Mouse (Mus musculus) stomach, embryonic 16.5 days (tissue): ENCODE measurements around the gene Slc1a5. TPM values are rescaled to one million over a fixed set of nuclear protein-coding genes. Genes with fewer than 3 reads are reported as not detected.

ENCODE experiments used
- ATAC-seq: fragments of 200-750 bp; cut with Nextera tagmentation; 2 replicates; pipeline ENCODE4 v1.8.0; 2017; ENCODE audit warnings: moderate number of reproducible peaks, moderate TSS enrichment; ENCODE audit not compliant: insufficient read depth, low FRiP score
- H3K27ac ChIP-seq: fragments of 300-500 bp; sonication (generic); 2 replicates; pipeline ENCODE4 v1.5.1; 2014; ENCODE audit warnings: low read length
- H3K27me3 ChIP-seq: fragments of 300-500 bp; sonication (generic); 2 replicates; pipeline ENCODE4 v1.6.1; 2014; ENCODE audit warnings: low read length, control low read depth, mixed read lengths; ENCODE audit not compliant: control insufficient read depth, insufficient read depth
- H3K36me3 ChIP-seq: fragments of 300-500 bp; sonication (generic); 2 replicates; pipeline ENCODE4 v1.6.1; 2014; ENCODE audit warnings: low read length; ENCODE audit not compliant: control insufficient read depth, insufficient read depth
- H3K4me1 ChIP-seq: fragments of 300-500 bp; sonication (generic); 2 replicates; pipeline ENCODE4 v1.6.1; 2014; ENCODE audit warnings: low read length, control low read depth, mixed read lengths; ENCODE audit not compliant: control insufficient read depth, insufficient read depth
- H3K4me2 ChIP-seq: fragments of 300-500 bp; sonication (generic); 2 replicates; pipeline ENCODE4 v1.6.1; 2014; ENCODE audit warnings: low read depth, low read length, mixed read lengths
- H3K4me3 ChIP-seq: fragments of 300-500 bp; sonication (generic); replicated peaks from 2 replicates; pipeline ENCODE4 v1.5.1; 2014; ENCODE audit warnings: mild to moderate bottlenecking, low read length
- H3K9ac ChIP-seq: fragments of 300-500 bp; sonication (generic); 2 replicates; pipeline ENCODE4 v1.6.1; 2014; ENCODE audit warnings: low read length
- H3K9me3 ChIP-seq: fragments of 300-500 bp; sonication (generic); replicated peaks from 2 replicates; pipeline ENCODE4 v1.6.1; 2016; ENCODE audit warnings: low read length, control low read depth; ENCODE audit not compliant: control insufficient read depth
- WGBS: fragments of 180-500 bp; shearing (Covaris S2); extraction: QIAGEN DNeasy Blood & Tissue Kit; methylation state at CpG from one replicate; pipeline ENCODE4 v1.1.7; 2014; 5-methylcytosine and 5-hydroxymethylcytosine counted together
- polyA plus RNA-seq: library from polyadenylated mRNA; unstranded; fragments of >200 nt; fragmentation: Nextera tagmentation; extraction: Ambion mirVana; gene quantifications from 2 replicates; pipeline ENCODE4 v1.2.1, GENCODE M21; 2015

Gene Slc1a5
- polyA plus RNA-seq, 1 experiment from 2014 or later, result 46.6 TPM

GRCm38 (mm10) chr7:16752016-16752415 lies 29.1 kb upstream of the Slc1a5 start:
- H3K4me3 ChIP-seq, result no peak overlapping the region
- 75% methylated on average over 12 of the region's 12 CpGs for WGBS
- no peak for ATAC-seq
- no peaks in the 10 kb centered on the region for H3K9me3 ChIP-seq
- no peaks in the 10 kb centered on the region for H3K36me3 ChIP-seq
- H3K27ac ChIP-seq, result no peak overlapping the region
- H3K4me1 ChIP-seq, result no peaks in the 10 kb centered on the region
- H3K4me2 ChIP-seq, result no peak overlapping the region
- no peaks in the 10 kb centered on the region for H3K27me3 ChIP-seq
- no peak overlapping the region for H3K9ac ChIP-seq

DNA sequence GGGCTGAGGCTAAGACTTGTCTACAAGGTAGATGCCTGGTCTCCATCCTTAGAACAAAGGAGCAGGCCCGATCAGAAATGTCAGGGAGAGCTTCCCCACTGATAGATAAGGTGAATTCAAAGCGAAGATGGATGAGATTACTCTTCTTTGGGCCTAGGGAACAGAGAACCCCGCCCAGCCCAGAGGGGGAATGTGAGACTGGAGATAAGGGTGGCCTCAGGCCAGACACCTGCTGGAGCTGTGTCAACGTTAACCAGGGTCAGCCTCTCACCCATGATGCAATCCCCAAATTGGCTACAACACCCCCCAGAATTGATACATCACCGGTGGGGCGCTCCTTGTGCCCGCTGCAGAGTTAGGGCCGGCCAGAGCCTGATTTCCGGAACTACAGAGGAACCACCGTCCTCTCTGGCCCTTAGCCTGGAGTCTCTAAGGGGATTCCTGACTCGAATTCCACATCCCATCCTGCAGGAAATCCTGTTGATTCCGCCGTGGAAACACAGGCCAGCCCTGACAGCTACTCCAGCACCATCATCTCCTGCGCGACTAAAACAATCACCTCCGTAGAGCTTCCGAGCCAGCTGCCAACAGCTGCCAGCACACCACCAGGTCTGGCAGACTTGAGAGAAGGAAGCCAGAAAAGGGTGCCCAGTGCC lies 25.6 kb upstream of the Slc1a5 start:
- no peak overlapping the region for H3K4me3 ChIP-seq
- no peak overlapping the region for H3K4me2 ChIP-seq
- ATAC-seq, result no peak
- no peak overlapping the region for H3K27ac ChIP-seq
- 46% methylated on average over 17 of the region's 17 CpGs for WGBS
- peaks cover 8% of the 10 kb centered on the region; the same call in 1 of the 2 replicates for H3K4me1 ChIP-seq
- no peaks in the 10 kb centered on the region for H3K27me3 ChIP-seq
- no peaks in the 10 kb centered on the region for H3K36me3 ChIP-seq
- H3K9me3 ChIP-seq, result no peaks in the 10 kb centered on the region
- H3K9ac ChIP-seq, result no peak overlapping the region

DNA sequence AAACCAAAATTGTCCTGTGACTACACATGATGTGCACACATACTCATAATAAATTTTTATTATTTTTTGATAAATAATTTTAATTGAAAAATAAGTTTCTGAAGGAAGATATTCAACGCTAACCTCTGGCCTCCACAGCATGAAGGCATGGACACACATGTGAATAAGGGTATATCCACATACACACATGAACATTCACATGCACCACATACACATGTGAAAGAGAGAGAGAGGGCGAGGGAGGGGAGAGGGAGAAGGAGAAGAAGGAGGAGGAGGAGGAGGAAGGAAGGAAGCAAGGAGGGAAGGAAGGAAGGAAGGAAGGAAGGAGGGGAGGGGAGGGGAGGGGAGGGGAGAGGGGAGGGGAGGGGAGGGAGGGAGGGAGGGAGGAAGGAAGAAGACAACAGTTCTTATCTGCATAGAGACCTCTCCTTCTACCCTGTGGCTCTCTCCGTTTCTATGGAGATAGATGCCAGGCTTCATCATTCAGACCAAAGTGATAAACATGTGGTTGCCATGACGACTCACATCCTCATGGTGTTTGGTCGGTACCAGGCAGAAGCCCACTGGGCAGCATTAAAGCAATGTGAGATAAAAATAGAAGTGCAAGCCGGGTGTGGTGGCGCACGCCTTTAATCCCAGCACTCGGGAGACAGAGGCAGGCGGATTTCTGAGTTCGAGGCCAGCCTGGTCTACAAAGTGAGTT lies 22.1 kb upstream of the Slc1a5 start:
- peaks cover 17% of the 10 kb centered on the region for H3K4me1 ChIP-seq
- no peaks in the 10 kb centered on the region for H3K36me3 ChIP-seq
- no peak overlapping the region for H3K27ac ChIP-seq
- H3K4me2 ChIP-seq, result no peak overlapping the region
- no peak overlapping the region for H3K4me3 ChIP-seq
- 69% methylated on average over 10 of the region's 11 CpGs for WGBS
- H3K9ac ChIP-seq, result no peak overlapping the region
- H3K9me3 ChIP-seq, result no peaks in the 10 kb centered on the region
- no peaks in the 10 kb centered on the region for H3K27me3 ChIP-seq
- ATAC-seq, result no peak

- Histone ChIP-seq H3K4me1 (peaks cover 17% of the 10 kb centered on the region), H3K9ac (no peak overlapping the region), H3K27me3 (no peaks in the 10 kb centered on the region), H3K4me3 (no peak overlapping the region), H3K36me3 (no peaks in the 10 kb centered on the region), H3K4me2 (no peak overlapping the region), H3K9me3 (no peaks in the 10 kb centered on the region), H3K27ac (peak overlapping the region; percentile 91; the same call in 1 of the 2 replicates)
- peak; percentile 57; the same call in 1 of the 2 replicates for ATAC-seq
- WGBS, result 21% methylated on average over 8 of the region's 8 CpGs
These were observed 20.8 kb upstream of the Slc1a5 start for GRCm38 (mm10) chr7:16760292-16760691.

- peaks cover 17% of the 10 kb centered on the region for H3K4me1 ChIP-seq
- H3K36me3 ChIP-seq, result no peaks in the 10 kb centered on the region
- peak overlapping the region; percentile 32; the same call in 1 of the 2 replicates for H3K9ac ChIP-seq
- H3K4me3 ChIP-seq, result no peak overlapping the region
- peak overlapping the region; percentile 91 for H3K27ac ChIP-seq
- H3K4me2 ChIP-seq, result peak overlapping the region; percentile 31; the same call in 1 of the 2 replicates
- ATAC-seq, result peak; percentile 79
- WGBS, result 35% methylated on average over 10 of the region's 10 CpGs
- H3K9me3 ChIP-seq, result no peaks in the 10 kb centered on the region
- H3K27me3 ChIP-seq, result no peaks in the 10 kb centered on the region
These were observed 20.1 kb upstream of the Slc1a5 start for GRCm38 (mm10) chr7:16761005-16761481.

DNA sequence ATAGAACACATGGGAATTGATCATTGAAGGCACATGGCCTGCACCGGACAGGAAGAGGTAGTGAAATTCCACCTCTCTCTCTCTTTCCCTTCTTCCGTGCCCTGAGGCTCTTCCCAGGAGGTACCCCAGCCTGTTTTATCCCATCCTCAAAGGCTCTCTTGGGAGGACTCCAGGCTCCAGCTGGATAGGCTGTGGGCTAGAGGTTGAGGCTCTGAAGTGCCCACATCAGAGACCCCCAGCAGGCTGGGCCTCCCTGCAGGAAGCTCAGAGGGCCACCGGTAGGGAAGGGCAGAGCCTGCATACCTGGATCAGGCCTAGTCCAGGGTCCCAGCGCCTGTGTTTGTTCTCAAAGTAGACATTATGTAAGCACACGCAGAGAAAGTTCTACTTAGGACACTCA lies 19.5 kb upstream of the Slc1a5 start:
- no peak overlapping the region for H3K4me2 ChIP-seq
- H3K4me1 ChIP-seq, result peaks cover 17% of the 10 kb centered on the region
- peak; percentile 18; the same call in 1 of the 2 replicates for ATAC-seq
- H3K36me3 ChIP-seq, result no peaks in the 10 kb centered on the region
- H3K4me3 ChIP-seq, result no peak overlapping the region
- no peaks in the 10 kb centered on the region for H3K27me3 ChIP-seq
- H3K27ac ChIP-seq, result peak overlapping the region; percentile 81
- WGBS, result 46% methylated on average over 5 of the region's 5 CpGs
- H3K9me3 ChIP-seq, result no peaks in the 10 kb centered on the region
- H3K9ac ChIP-seq, result no peak overlapping the region

DNA sequence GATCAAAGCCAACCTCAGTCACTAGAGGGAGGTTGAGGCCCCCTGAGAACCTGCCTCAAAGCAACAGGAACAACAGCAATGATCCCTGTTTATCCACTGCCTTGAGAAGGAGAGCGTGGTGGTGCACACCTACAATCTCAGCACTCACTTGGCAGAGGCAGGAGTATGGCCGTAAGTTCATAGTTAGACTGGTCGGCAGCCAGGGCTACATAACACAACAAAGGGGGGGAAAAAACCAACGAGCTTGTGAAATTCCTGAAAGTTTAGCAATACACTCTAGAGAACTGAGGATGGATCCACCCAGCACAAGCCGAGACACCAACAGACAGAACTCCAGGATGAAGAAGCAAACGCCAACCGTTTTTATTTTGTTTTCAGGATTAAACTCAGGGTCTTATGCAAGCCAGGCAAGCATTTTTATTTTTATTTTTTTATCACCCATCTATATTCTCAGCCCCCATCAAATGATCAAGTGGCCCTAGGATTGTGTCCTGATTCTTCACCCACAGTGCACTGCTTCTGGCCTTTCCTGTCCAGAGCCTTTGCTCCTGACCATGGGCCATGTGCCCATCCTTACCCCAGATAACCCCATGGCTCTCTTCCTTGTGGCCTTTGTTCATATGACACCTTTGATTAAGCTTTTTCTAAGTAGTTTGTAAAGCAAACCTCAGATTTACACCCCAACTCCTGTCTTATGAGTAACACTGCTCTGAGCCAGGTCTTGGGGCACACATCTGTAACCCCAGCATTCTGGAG lies 17.5 kb upstream of the Slc1a5 start:
- Histone ChIP-seq H3K4me1 (peaks cover 17% of the 10 kb centered on the region), H3K36me3 (no peaks in the 10 kb centered on the region), H3K27ac (no peak overlapping the region), H3K9me3 (no peaks in the 10 kb centered on the region), H3K4me3 (no peak overlapping the region), H3K9ac (no peak overlapping the region), H3K27me3 (no peaks in the 10 kb centered on the region), H3K4me2 (no peak overlapping the region)
- ATAC-seq, result no peak
- WGBS, result 78% methylated on average over 7 of the region's 7 CpGs

DNA sequence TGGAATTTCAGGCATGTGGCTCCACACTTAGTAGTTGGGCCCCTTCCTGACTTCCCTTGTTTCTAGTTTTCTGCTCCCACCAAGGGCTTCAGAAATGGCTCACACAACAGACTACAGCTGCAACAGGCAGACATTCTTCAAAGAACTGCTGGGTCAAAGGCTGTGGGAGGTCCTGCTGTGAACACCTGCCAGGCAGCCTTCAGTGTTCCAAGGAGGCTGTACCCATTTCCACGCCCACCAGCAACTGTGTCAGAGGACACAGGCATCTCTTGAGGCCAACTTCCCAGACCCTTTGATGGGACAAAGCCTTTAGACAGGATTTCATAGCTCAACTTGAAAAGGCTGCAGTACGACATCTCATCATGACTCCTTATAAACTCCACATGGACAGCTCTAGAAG lies 14.7 kb upstream of the Slc1a5 start:
- ATAC-seq, result no peak
- H3K9me3 ChIP-seq, result no peaks in the 10 kb centered on the region

GRCm38 (mm10) chr7:16775888-16776287 lies 5.3 kb upstream of the Slc1a5 start:
- H3K27me3 ChIP-seq, result no peaks in the 10 kb centered on the region
- H3K27ac ChIP-seq, result no peak overlapping the region
- no peak overlapping the region for H3K9ac ChIP-seq
- H3K36me3 ChIP-seq, result no peaks in the 10 kb centered on the region
- no peaks in the 10 kb centered on the region; the same call in 1 of the 2 replicates for H3K9me3 ChIP-seq
- H3K4me2 ChIP-seq, result no peak overlapping the region
- peaks cover 3% of the 10 kb centered on the region; the same call in 1 of the 2 replicates for H3K4me1 ChIP-seq
- ATAC-seq, result no peak
- 49% methylated on average over 5 of the region's 5 CpGs for WGBS
- H3K4me3 ChIP-seq, result no peak overlapping the region

More for the DNA sequence above, 14.7 kb upstream of the Slc1a5 start:
- H3K4me3 ChIP-seq, result no peak overlapping the region
- H3K27me3 ChIP-seq, result no peaks in the 10 kb centered on the region
- no peak overlapping the region for H3K9ac ChIP-seq
- no peak overlapping the region for H3K4me2 ChIP-seq
- H3K36me3 ChIP-seq, result no peaks in the 10 kb centered on the region
- no peak overlapping the region for H3K27ac ChIP-seq
- WGBS, result 54% methylated on average over 2 of the region's 2 CpGs
- H3K4me1 ChIP-seq, result peaks cover 4% of the 10 kb centered on the region; the same call in 1 of the 2 replicates
